Mouse (Mus musculus) hindbrain, postnatal 0 days (tissue): Measurements from ENCODE around the gene Styxl1. TPM values are rescaled to one million over a fixed set of nuclear protein-coding genes. Genes with fewer than 3 reads are reported as not detected.

Source experiments
- ATAC-seq: fragments of 200-750 bp; cut with Nextera tagmentation; 2 replicates; pipeline ENCODE4 v1.8.0; 2017; ENCODE audit warnings: mild to moderate bottlenecking, moderate TSS enrichment, moderate library complexity
- DNase-seq: peaks from one replicate; pipeline ENCODE4 v3.0.0-alpha.2; 2015; ENCODE audit warnings: low spot score
- H3K27ac ChIP-seq: fragments of 300-500 bp; sonication (generic); 2 replicates; pipeline ENCODE4 v1.5.1; 2014; ENCODE audit warnings: mild to moderate bottlenecking
- H3K27me3 ChIP-seq: fragments of 300-500 bp; sonication (generic); 2 replicates; pipeline ENCODE4 v1.6.1; 2014; ENCODE audit warnings: low read length, mixed read lengths; ENCODE audit not compliant: insufficient read depth
- H3K36me3 ChIP-seq: fragments of 300-500 bp; sonication (generic); 2 replicates; pipeline ENCODE4 v1.6.1; 2014; ENCODE audit warnings: low read length, mixed read lengths; ENCODE audit not compliant: insufficient read depth
- H3K4me1 ChIP-seq: fragments of 300-500 bp; sonication (generic); 2 replicates; pipeline ENCODE4 v1.6.1; 2014; ENCODE audit warnings: antibody characterized with exemption, low read length, mixed read lengths; ENCODE audit not compliant: insufficient read depth
- H3K4me2 ChIP-seq: fragments of 300-500 bp; sonication (generic); 2 replicates; pipeline ENCODE4 v1.6.1; 2014; ENCODE audit warnings: low read depth, mild to moderate bottlenecking, low read length, moderate library complexity, mixed read lengths
- H3K4me3 ChIP-seq: fragments of 300-500 bp; sonication (generic); 2 replicates; pipeline ENCODE4 v1.5.1; 2014; ENCODE audit warnings: low read length
- H3K9ac ChIP-seq: fragments of 300-500 bp; sonication (generic); replicated peaks from 2 replicates; pipeline ENCODE4 v1.6.1; 2014; ENCODE audit warnings: mild to moderate bottlenecking, low read length, moderate library complexity, mixed read lengths
- H3K9me3 ChIP-seq: fragments of 300-500 bp; sonication (generic); 2 replicates; pipeline ENCODE4 v1.6.1; 2016; ENCODE audit warnings: low read length, mixed read lengths
- CTCF ChIP-seq: IDR thresholded peaks from 2 replicates; pipeline ENCODE4 v1.5.1; 2016; ENCODE audit warnings: antibody characterized with exemption, control low read depth, low read depth
- WGBS: fragments of 180-500 bp; shearing (Covaris S2); extraction: QIAGEN DNeasy Blood & Tissue Kit; methylation state at CpG from one replicate; pipeline ENCODE4 v1.1.7; 2014; 5-methylcytosine and 5-hydroxymethylcytosine counted together
- polyA plus RNA-seq: library from polyadenylated mRNA; unstranded; fragments of >200 nt; fragmentation: Nextera tagmentation; extraction: Ambion mirVana; gene quantifications from 2 replicates; pipeline ENCODE4 v1.2.1, GENCODE M21; 2015
- total RNA-seq: library from RNA; depleted of rRNA; stranded (reverse); fragments of >200 nt; gene quantifications from 2 replicates; pipeline ENCODE4 v1.2.3, GENCODE M21; 2014

Gene Styxl1
- total and polyA plus RNA-seq, 2 experiments from 2014 or later, result 0.10 to 0.61 TPM

DNA sequence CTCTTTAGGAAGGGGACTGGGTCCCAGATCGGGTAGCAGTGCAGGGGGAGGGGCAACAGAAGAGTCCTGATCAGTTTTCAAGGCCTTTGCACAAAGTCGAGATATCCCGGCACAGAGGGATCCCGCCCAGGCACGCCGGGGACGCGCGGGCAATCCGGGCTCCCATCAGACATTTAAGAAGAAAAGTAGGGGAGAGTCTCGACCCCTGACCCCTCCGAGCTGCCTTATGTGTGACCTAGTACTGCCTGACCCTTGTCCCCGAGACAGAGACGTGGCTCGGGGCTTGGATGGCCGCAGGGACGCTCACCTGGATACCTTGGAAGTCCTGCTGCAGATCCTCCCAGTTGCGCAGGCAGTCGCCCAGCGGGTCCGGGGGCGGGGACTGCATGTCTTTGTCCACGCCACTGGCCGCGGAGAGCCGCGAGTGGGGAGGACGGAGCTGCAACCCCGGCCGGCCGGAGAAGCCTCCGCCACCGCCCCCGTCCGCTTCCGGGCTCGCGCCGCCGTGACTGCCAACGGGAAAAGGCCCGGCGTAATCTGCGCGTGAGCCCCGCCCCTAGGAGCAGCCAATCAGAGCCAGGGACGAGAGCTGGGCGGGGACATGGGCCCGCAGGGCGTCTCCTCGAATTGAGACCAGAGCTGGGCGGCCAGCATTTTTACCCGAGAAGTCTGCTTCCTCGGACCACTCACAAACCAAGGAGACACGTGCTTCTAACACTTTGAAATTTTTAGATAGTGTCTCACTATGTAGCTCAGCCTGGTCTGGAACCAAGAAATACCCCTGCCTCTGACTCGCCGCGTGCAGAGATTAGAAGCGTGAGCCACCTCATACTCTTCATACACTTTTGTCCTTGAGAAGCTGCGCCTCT, 34.2 kb downstream of the Styxl1 start, which contains the start of gene Tmem120a:
TSS of gene Tmem120a (minus strand) at position 708 of the 869 bp plus-strand sequence.
- peaks cover 7% of the 10 kb centered on the region; the same call in 1 of the 2 replicates for H3K36me3 ChIP-seq
- no peaks in the 10 kb centered on the region for H3K9me3 ChIP-seq
- peak within 1 kb of the TSS; percentile 96 for H3K4me2 ChIP-seq
- H3K4me3 ChIP-seq, result peak within 1 kb of the TSS; percentile 91
- under 1% methylated on average over 60 of the region's 60 CpGs for WGBS
- 0 out of 2 replicates have a peak, but pooled peaks cover 5% of the 10 kb centered on the region for H3K4me1 ChIP-seq
- no peaks in the 10 kb centered on the region for H3K27me3 ChIP-seq
- ATAC-seq (peak; percentile 95), DNase-seq (peak; percentile 95)
- H3K27ac ChIP-seq, result peak within 1 kb of the TSS; percentile 52; the same call in 1 of the 2 replicates
- peak within 1 kb of the TSS; percentile 83 for H3K9ac ChIP-seq
- TF ChIP-seq CTCF, result no peak

DNA sequence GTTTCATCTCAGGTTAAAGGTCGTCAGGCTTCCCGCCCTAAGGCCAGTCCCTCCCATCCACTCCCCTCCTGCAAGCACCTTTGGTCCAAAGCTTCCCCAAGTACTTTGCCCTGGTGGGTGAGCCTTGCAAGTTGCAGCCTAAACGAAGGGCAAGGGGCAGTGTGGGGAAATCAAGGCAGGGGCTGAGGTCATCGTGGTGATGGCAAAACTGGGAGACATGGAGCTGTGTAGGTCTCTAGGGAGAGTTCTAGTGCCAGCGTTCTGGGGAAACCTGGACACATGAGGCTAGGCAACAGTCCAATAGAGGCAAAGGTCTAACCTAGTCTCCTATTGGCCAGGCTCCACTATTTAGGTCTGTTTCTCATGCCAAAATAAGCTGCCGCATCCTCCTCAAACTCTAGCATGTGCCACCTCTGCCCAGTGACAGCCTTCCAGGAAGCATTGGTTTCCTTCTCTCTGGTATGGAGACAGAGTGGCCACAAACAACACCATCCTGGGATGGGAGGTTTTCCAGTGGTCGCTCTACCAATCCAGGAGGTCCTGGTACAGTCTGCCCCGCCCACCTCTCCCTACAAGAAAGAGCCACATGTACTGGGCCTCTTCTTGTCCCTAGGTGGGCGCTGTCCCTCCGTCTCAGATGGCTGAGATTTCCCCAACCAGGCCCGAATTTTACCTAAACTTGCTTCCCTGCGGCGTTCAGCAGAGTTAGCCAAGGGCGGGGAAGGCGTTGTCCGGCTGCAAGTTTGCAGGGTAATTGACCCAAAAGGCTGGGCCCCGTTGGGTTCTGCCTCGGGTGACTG, 35.0 kb downstream of the Styxl1 start:
- 0 out of 2 replicates have a peak, but pooled peaks have one; percentile 18 for TF ChIP-seq CTCF
- Histone ChIP-seq H3K9me3 (no peaks in the 10 kb centered on the region), H3K4me3 (peak overlapping the region; percentile 91), H3K9ac (peak overlapping the region; percentile 83), H3K4me2 (peak overlapping the region; percentile 96), H3K27me3 (no peaks in the 10 kb centered on the region), H3K27ac (peak overlapping the region; percentile 52; the same call in 1 of the 2 replicates), H3K4me1 (0 out of 2 replicates have a peak, but pooled peaks cover 5% of the 10 kb centered on the region), H3K36me3 (peaks cover 7% of the 10 kb centered on the region; the same call in 1 of the 2 replicates)
- peak; percentile 80 for ATAC-seq
- peak; percentile 76 for DNase-seq
- WGBS, result 23% methylated on average over 18 of the region's 18 CpGs

DNA sequence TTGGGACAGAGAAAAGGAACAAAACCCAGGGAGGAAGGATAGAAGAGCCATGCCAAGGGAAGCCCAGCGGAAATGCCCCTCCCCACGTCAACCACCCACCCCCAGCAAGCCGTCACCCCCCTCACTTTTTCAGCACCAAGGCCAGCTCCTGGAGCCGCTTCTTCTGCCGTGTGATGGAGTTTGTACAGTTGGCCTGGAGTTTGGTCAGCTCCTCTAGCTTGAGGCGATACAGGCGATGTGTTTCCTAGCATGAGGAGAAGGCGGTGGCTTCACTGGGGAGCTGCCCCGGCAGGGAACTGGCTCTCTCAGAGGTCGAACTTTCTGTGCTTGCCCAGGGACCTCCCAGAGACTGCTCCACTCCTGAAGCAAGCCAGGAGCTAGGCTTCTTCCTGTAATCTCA, 36.0 kb downstream of the Styxl1 start:
- WGBS, result 63% methylated on average over 10 of the region's 10 CpGs
- no peak for TF ChIP-seq CTCF
- H3K4me3 ChIP-seq, result no peak overlapping the region
- ATAC-seq (no peak), DNase-seq (no peak)
- H3K36me3 ChIP-seq, result peaks cover 7% of the 10 kb centered on the region; the same call in 1 of the 2 replicates
- no peak overlapping the region for H3K27ac ChIP-seq
- H3K9me3 ChIP-seq, result no peaks in the 10 kb centered on the region
- H3K4me1 ChIP-seq, result 0 out of 2 replicates have a peak, but pooled peaks cover 5% of the 10 kb centered on the region
- H3K4me2 ChIP-seq, result no peak overlapping the region
- no peaks in the 10 kb centered on the region for H3K27me3 ChIP-seq
- H3K9ac ChIP-seq, result peak overlapping the region; percentile 83; the same call in 1 of the 2 replicates

DNA sequence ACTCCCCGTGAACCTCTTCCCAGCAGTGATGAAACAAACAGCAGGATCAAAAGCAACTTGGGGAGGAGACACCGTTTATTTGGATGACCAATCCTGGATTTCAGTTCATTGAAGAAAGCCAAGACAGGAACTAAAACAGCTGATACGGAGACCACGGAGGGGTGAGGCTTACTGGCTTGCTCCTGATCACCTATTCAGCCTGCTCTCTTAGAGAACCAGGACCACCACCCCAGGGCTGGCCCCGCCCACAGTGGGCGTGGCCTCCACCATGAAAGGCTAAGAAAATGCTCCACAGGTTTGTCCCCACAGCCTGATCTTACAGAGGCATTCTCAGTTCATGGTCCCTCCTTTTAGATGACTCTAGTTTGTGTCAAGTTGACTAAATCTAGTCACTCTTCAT, 39.9 kb downstream of the Styxl1 start:
- H3K4me3 ChIP-seq, result no peak overlapping the region
- 26% methylated on average over 6 of the region's 6 CpGs for WGBS
- TF ChIP-seq CTCF, result no peak
- no peak overlapping the region for H3K9ac ChIP-seq
- H3K27ac ChIP-seq, result no peak overlapping the region
- peaks cover 41% of the 10 kb centered on the region for H3K36me3 ChIP-seq
- H3K9me3 ChIP-seq, result no peaks in the 10 kb centered on the region
- no peak overlapping the region for H3K4me2 ChIP-seq
- no peaks in the 10 kb centered on the region for H3K27me3 ChIP-seq
- DNase-seq, result no peak
- H3K4me1 ChIP-seq, result 0 out of 2 replicates have a peak, but pooled peaks cover 1% of the 10 kb centered on the region
- ATAC-seq, result no peak

DNA sequence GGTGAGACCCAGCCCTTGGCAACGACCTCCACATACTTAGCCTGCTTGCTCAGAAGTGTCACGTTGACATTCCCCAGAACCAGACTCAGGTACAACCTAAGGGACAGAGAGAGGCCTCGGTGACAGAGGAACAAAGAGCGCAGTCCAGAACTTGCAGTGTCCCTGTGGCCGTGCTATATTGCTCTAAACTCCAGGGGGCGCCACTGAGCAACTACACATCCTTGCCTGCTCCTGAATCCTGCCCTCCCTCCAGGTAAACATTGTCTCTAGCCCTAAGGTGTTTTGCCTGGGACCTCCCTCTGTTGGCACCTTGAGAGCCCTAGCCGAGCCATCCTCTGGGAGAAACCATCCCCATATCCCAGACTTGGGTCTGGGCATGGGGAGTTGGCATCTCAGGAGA, 41.0 kb downstream of the Styxl1 start:
- 85% methylated on average over 7 of the region's 7 CpGs for WGBS
- peak; percentile 65 for TF ChIP-seq CTCF
- no peak overlapping the region for H3K9ac ChIP-seq
- no peak overlapping the region for H3K27ac ChIP-seq
- H3K27me3 ChIP-seq, result no peaks in the 10 kb centered on the region
- ATAC-seq, result no peak
- H3K4me1 ChIP-seq, result no peaks in the 10 kb centered on the region
- no peak overlapping the region for H3K4me3 ChIP-seq
- peaks cover 53% of the 10 kb centered on the region for H3K36me3 ChIP-seq
- no peak overlapping the region for H3K4me2 ChIP-seq
- no peak for DNase-seq
- no peaks in the 10 kb centered on the region for H3K9me3 ChIP-seq

DNA sequence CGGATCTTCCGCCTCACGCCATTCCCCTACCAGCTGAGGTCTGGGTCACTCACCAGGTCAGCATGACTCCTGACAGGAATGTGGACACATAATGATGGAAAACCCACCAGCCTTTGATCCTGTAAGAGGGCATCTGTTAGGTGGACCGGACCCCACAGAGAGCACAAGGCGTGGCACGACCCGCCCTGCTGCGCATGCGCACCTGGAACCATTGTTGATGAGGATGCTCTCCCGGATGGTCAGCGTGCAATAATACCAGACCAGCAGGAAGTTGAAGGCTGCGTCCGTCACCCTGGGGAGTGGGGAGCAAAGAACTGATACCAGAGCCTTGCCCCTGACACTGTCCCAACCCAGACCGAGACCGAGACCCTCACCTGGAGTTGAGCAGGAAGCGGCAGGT, 41.6 kb downstream of the Styxl1 start:
- WGBS, result 95% methylated on average over 16 of the region's 16 CpGs
- Histone ChIP-seq H3K27me3 (no peaks in the 10 kb centered on the region), H3K4me1 (no peaks in the 10 kb centered on the region), H3K4me3 (no peak overlapping the region), H3K9ac (no peak overlapping the region), H3K4me2 (no peak overlapping the region), H3K9me3 (no peaks in the 10 kb centered on the region), H3K27ac (no peak overlapping the region), H3K36me3 (peaks cover 54% of the 10 kb centered on the region)
- no peak for TF ChIP-seq CTCF
- no peak for ATAC-seq
- DNase-seq, result no peak
